Mouse (Mus musculus) C2C12 (cell line): ENCODE data around the gene Cxcl16. TPM values are rescaled to one million over a fixed set of nuclear protein-coding genes. Genes with fewer than 3 reads are reported as not detected.

ENCODE experiments used
- H3K27me3 ChIP-seq: one replicate; pipeline ENCODE4 v1.6.1; 2011; ENCODE audit not compliant: control insufficient read depth, insufficient read depth, insufficient read length
- H3K36me3 ChIP-seq: one replicate; pipeline ENCODE4 v1.6.1; 2011; ENCODE audit not compliant: control insufficient read depth, insufficient read depth
- H3K4me3 ChIP-seq: one replicate; pipeline ENCODE4 v1.5.1; 2011; ENCODE audit warnings: mild to moderate bottlenecking, control low read depth; ENCODE audit not compliant: poor library complexity, insufficient read depth, severe bottlenecking
- H3K79me2 ChIP-seq: one replicate; pipeline ENCODE4 v1.6.1; 2011; ENCODE audit not compliant: control insufficient read depth, insufficient read depth
- H3K79me3 ChIP-seq: one replicate; pipeline ENCODE4 v1.6.1; 2011; ENCODE audit warnings: low read depth, control low read depth
- H3ac ChIP-seq: one replicate; pipeline ENCODE3; 2011; ENCODE audit warnings: low read depth; ENCODE audit not compliant: control insufficient read depth, insufficient read length
- CEBPB ChIP-seq: IDR thresholded peaks from one replicate; pipeline ENCODE4 v1.6.1; 2011; ENCODE audit warnings: low read depth, mild to moderate bottlenecking, control low read depth, moderate library complexity
- CTCF ChIP-seq: IDR thresholded peaks from one replicate; pipeline ENCODE4 v1.5.1; 2011; ENCODE audit not compliant: control insufficient read depth, insufficient read depth, insufficient read length
- FOSL1 ChIP-seq: IDR thresholded peaks from one replicate; pipeline ENCODE4 v1.8.0; 2011; ENCODE audit warnings: mild to moderate bottlenecking, low read length; ENCODE audit not compliant: poor library complexity, insufficient read depth, severe bottlenecking
- MAX ChIP-seq: IDR thresholded peaks from one replicate; pipeline ENCODE4 v1.6.1; 2011; ENCODE audit warnings: mild to moderate bottlenecking, control low read depth
- MYOD1 ChIP-seq: IDR thresholded peaks from one replicate; pipeline ENCODE4 v1.6.1; 2011; ENCODE audit warnings: low read depth; ENCODE audit not compliant: control insufficient read depth, insufficient read length
- MYOG ChIP-seq: IDR thresholded peaks from one replicate; pipeline ENCODE4 v1.6.1; 2011; ENCODE audit not compliant: control insufficient read depth, insufficient read length; ENCODE audit errors: extremely low read depth
- USF1 ChIP-seq: IDR thresholded peaks from one replicate; pipeline ENCODE4 v1.6.1; 2011; ENCODE audit warnings: low read depth, mild to moderate bottlenecking, control low read depth, moderate library complexity
- polyA plus RNA-seq: library from polyadenylated mRNA; unstranded; fragments of >200 nt; fragmentation: generic; extraction: Trizol; gene quantifications from one replicate; pipeline ENCODE4 v1.2.1, GENCODE M21; 2012; ENCODE audit warnings: missing spikeins

Gene Cxcl16
- polyA plus RNA-seq, 1 experiment = 0.19 TPM

DNA sequence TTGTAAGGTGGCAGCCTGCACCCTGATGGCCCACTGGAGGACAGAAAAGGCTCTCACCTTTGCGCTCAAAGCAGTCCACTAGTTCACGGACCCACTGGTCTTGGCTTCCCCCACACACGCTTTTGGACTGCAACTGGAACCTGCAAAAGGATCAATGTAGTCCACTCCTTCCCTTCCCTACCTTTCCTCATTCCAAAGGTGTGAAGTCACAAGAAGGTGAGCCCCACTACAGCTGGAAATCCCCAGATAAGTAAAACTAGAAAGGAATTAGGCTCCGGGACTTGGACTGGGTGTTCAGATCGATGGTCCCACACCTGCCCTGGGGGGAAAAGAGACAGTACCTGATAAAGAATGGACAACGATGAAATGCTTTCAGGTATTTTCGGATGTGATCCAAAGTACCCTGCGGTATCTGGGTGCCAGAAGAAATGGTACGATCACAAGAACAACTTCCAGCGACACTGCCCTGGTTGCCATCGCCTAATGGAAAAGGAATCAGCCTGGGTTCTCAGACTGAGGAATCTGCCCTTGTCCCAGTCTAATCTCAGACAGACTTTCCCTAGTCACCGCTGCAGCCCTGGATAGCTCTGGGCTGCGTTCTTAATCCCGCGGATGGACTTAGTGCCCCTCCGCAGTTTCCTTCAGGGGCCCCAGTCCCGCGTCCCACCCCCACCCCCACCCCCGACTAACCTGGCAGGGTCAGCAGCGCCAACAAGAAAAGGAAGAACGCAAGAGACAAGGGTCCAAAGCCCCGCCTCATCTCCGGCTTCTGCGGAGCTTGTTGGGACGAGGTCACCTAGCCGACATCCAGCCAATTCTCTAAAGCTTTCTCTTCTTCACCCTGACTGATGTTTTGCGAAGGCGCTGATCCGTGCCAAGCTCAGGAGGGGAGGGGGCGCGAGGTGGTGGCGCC, 840 bp downstream of the Cxcl16 start, which contains the start of gene Zmynd15:
TSS of gene Zmynd15 (plus strand) at position 746 of the 913 bp plus-strand sequence.
- Histone ChIP-seq H3K79me3 (no peaks in the 10 kb centered on the region), H3K79me2 (peaks cover under 1% of the 10 kb centered on the region), H3ac (no peak within 1 kb of the TSS), H3K36me3 (peaks cover 4% of the 10 kb centered on the region), H3K27me3 (no peaks in the 10 kb centered on the region), H3K4me3 (no peak within 1 kb of the TSS)
- no peak for TF ChIP-seq MYOG
- no peak for TF ChIP-seq CEBPB
- no peak for TF ChIP-seq CTCF
- no peak for TF ChIP-seq FOSL1
- no peak for TF ChIP-seq MYOD1
- no peak for TF ChIP-seq USF1
- TF ChIP-seq MAX = no peak

DNA sequence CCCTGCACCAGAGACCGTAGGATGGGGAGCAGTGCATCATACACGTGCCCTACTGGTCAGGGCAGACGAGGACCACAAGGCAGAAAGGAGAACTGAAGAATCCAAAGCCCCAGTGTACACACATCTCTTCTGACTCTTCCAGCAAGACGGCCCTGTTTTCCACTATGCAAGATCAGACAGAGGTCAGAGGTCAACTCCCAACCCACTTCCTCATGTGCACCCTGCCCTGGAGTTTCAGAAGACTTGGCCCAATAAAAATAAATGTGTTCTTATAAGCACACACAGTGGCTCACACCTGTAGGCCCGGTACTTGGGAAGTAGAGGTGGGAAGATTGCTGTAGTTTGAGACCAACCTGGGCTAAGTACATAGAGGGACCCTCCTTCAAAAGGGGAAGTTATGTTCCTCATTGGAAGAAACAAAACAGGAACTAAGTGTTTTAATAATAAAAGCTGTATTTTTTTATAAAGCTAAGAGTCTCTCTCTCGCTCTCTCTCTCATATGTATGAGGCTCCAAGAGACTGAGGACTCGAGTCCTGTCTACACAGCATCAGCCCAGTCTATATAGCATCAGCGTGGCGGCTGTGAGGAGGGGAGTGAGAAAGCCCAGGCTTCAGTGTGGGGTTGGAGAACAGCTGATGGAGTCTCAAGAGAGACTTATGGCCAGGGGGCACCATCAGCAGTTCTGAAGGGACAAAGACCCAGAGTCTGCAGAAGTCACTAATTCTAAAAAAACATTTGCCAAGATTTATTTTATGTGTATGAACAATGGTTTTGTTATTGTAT, 6.3 kb downstream of the Cxcl16 start:
- TF ChIP-seq USF1 = no peak
- TF ChIP-seq MAX = no peak
- TF ChIP-seq FOSL1 = no peak
- TF ChIP-seq MYOG = no peak
- no peak for TF ChIP-seq MYOD1
- TF ChIP-seq CEBPB = no peak
- no peak for TF ChIP-seq CTCF
- Histone ChIP-seq H3K79me3 (peaks cover 5% of the 10 kb centered on the region), H3K27me3 (no peaks in the 10 kb centered on the region), H3K4me3 (no peak overlapping the region), H3K79me2 (peaks cover 18% of the 10 kb centered on the region), H3ac (no peak overlapping the region), H3K36me3 (peaks cover 4% of the 10 kb centered on the region)

DNA sequence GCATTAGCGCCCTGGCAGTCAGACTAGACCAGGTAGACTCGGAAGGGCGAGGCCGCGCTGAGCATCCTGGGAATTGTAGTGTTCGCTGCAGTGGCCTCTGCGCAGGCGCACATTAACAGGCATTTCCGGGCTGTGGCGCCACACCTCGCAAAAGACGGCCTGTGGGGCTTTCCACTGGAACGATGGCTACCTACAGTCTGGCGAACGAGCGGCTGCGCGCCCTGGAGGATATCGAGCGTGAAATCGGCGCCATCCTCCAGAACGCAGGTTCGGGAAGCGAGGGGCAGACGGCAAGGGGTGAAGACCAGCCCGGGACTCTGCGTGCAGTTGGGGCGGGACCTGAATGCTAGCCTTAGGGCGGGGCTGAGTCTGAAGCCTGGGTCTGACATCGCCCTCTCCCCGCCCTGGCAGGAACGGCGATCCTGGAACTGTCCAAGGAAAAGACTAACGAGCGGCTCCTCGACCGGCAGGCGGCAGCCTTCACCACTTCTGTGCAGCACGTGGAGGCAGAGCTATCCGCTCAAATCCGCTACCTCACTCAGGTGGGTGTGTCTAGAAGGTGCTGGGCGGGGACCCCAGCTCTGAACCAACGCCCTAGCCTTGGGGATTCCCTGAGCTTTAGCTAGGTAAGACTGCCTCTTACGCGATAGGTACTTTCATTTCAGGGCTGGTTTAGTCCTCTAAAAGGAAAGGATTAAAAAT, 7.8 kb downstream of the Cxcl16 start, which contains the start of gene Med11:
TSS of gene Med11 (plus strand) at position 123 of the 702 bp plus-strand sequence.
- Histone ChIP-seq H3K36me3 (peaks cover 4% of the 10 kb centered on the region), H3K4me3 (peak within 1 kb of the TSS; percentile 51), H3K27me3 (no peaks in the 10 kb centered on the region), H3ac (peak within 1 kb of the TSS; percentile 98), H3K79me3 (peaks cover 5% of the 10 kb centered on the region), H3K79me2 (peaks cover 18% of the 10 kb centered on the region)
- TF ChIP-seq CEBPB (no peak), MAX (peak; percentile 100), USF1 (peak; percentile 68), MYOG (no peak), CTCF (peak; percentile 94), FOSL1 (no peak), MYOD1 (no peak)

DNA sequence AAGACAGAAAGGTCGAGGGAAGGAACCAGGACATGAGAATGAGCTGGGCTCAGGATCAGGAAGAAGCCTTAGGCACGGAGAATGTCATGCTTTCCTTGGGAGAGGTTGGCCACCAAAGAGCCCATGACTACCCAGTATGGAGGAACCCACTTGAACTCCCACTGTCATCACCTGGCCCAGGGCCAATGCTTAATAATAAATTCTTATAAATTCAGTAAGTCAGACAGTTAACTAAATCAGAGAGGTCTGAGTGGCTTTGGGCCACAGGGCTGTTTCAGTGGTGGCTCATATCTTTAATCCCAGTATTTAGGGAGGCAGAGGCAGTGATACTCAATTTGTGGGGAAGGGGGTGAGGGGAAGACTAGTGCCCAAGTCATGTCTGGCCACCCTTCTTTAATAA, 8.9 kb downstream of the Cxcl16 start:
- peaks cover 4% of the 10 kb centered on the region for H3K36me3 ChIP-seq
- H3ac ChIP-seq = no peak overlapping the region
- H3K4me3 ChIP-seq = no peak overlapping the region
- H3K79me2 ChIP-seq = peaks cover 18% of the 10 kb centered on the region
- TF ChIP-seq MAX (no peak), MYOD1 (no peak), USF1 (no peak), CTCF (no peak), MYOG (no peak), FOSL1 (no peak), CEBPB (no peak)
- H3K27me3 ChIP-seq = no peaks in the 10 kb centered on the region
- H3K79me3 ChIP-seq = peaks cover 5% of the 10 kb centered on the region

DNA sequence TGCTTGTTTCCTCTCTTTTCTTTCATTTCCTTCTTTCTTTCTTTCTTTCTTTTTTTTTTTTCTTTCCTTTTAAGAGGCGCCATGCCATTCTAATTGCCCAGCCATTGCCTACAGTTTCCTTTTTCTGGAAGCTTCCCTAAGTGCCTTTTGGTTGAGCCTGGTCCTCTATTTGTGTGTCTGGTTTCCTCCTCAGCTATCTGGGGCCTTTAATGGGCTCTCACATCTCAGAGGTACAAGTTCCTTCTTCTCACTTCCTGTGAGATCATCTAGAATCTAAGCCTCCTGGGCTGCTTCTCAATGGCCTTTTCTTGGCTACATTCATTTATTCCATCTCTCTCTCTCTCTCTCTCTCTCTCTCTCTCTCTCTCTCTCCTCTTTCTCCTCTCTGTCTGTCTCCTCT, 12.4 kb downstream of the Cxcl16 start:
- H3K27me3 ChIP-seq = no peaks in the 10 kb centered on the region
- H3ac ChIP-seq = no peak overlapping the region
- H3K79me2 ChIP-seq = peaks cover 2% of the 10 kb centered on the region
- TF ChIP-seq MYOG (no peak), FOSL1 (no peak), USF1 (no peak), CEBPB (no peak), CTCF (no peak), MYOD1 (no peak), MAX (no peak)
- no peaks in the 10 kb centered on the region for H3K36me3 ChIP-seq
- no peak overlapping the region for H3K4me3 ChIP-seq
- no peaks in the 10 kb centered on the region for H3K79me3 ChIP-seq
